Mouse (Mus musculus): ENCODE data around the gene Hist1h4d.

DNA sequence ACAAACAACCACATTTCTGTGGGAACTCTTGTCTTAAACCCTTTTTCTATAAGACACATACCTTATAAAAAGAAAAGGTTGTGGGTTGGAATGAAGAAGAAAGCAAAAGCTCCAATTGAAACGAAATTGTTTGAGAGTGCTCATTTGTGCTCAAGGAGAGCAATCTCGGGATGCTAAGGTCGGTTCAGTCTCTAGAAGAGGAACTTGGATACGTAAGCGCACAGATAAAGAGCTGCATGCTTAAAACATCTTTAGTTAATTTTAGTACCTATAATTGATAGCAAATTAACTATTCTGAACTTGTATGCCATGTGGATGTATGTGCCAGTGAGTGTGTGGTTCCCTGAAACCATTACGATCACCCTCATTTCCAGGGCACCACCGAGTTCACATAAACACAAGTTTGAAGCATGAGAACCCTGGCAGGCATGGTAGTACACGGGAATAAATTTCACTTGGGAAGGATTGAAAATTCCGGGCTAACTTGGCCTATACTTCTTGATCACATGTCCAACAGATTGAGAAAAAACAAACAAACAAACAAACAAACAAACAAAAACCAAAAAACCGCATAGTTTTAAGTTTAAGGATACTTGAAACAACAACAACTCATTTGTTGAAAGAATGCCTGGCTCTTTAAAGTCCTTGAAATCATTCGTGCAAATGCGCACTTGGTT lies 38.8 kb downstream of the Hist1h4d start:
- TF ChIP-seq POLR2A (IDR thresholded peaks at IDR 0.05; ENCODE audit: insufficient read depth, low read depth, low read length) (no peak), EP300 (IDR thresholded peaks at IDR 0.05; ENCODE audit: insufficient read depth, low read depth, low read length) (no peak), CTCF (IDR thresholded peaks at IDR 0.05) (no peak)

Measured in heart, adult 2 months (tissue).